Mouse (Mus musculus) thymus, adult 2 months (tissue): Measurements from ENCODE around the gene Kcna7. TPM values are rescaled to one million over a fixed set of nuclear protein-coding genes. Genes with fewer than 3 reads are reported as not detected.

ENCODE experiments used
- DNase-seq: peaks from one replicate; pipeline ENCODE4 v3.0.0; 2021
- H3K27ac ChIP-seq: fragments of 200-500 bp; 2 replicates; pipeline ENCODE4 v1.5.1; 2012; ENCODE audit warnings: low read length, control low read depth; ENCODE audit not compliant: control insufficient read depth, insufficient read depth
- H3K27me3 ChIP-seq: fragments of 200-500 bp; 2 replicates; pipeline ENCODE4 v1.6.1; 2012; ENCODE audit warnings: mild to moderate bottlenecking, low read length, moderate library complexity, mixed read lengths; ENCODE audit not compliant: control insufficient read depth, insufficient read depth
- H3K36me3 ChIP-seq: fragments of 200-500 bp; 2 replicates; pipeline ENCODE4 v1.6.1; 2012; ENCODE audit warnings: mild to moderate bottlenecking, low read length, moderate library complexity; ENCODE audit not compliant: control insufficient read depth, insufficient read depth
- H3K4me1 ChIP-seq: fragments of 200-500 bp; replicated peaks from 2 replicates; pipeline ENCODE4 v1.6.1; 2012; ENCODE audit warnings: low read length; ENCODE audit not compliant: control insufficient read depth, insufficient read depth
- H3K4me3 ChIP-seq: fragments of 200-500 bp; 2 replicates; pipeline ENCODE4 v1.5.1; 2012; ENCODE audit warnings: mild to moderate bottlenecking, low read length, control low read depth, moderate library complexity; ENCODE audit not compliant: control insufficient read depth, insufficient read depth
- CTCF ChIP-seq: fragments of 200-500 bp; IDR thresholded peaks from 2 replicates; pipeline ENCODE4 v1.5.1; 2012; ENCODE audit warnings: mild to moderate bottlenecking, control low read depth, low read length, moderate library complexity, borderline replicate concordance; ENCODE audit not compliant: control insufficient read depth, poor library complexity, insufficient read depth; ENCODE audit errors: extremely low read depth
- POLR2A ChIP-seq: fragments of 200-500 bp; IDR thresholded peaks from 2 replicates; pipeline ENCODE4 v1.6.1; 2012; ENCODE audit warnings: mild to moderate bottlenecking, low read length, control low read depth, moderate library complexity; ENCODE audit not compliant: control insufficient read depth, poor library complexity, insufficient read depth; ENCODE audit errors: extremely low read depth
- WGBS: fragments of 180-500 bp; shearing (Covaris S2); methylation state at CpG from one replicate; pipeline ENCODE4 v1.1.7; 2018; 5-methylcytosine and 5-hydroxymethylcytosine counted together
- polyA plus RNA-seq: library from polyadenylated mRNA; depleted of rRNA; stranded (reverse); fragments of >200 nt; gene quantifications from 2 replicates; pipeline ENCODE4 v1.2.3, GENCODE M21; 2012

The Kcna7 gene
- polyA plus RNA-seq, 1 experiment = 1.1 TPM

DNA sequence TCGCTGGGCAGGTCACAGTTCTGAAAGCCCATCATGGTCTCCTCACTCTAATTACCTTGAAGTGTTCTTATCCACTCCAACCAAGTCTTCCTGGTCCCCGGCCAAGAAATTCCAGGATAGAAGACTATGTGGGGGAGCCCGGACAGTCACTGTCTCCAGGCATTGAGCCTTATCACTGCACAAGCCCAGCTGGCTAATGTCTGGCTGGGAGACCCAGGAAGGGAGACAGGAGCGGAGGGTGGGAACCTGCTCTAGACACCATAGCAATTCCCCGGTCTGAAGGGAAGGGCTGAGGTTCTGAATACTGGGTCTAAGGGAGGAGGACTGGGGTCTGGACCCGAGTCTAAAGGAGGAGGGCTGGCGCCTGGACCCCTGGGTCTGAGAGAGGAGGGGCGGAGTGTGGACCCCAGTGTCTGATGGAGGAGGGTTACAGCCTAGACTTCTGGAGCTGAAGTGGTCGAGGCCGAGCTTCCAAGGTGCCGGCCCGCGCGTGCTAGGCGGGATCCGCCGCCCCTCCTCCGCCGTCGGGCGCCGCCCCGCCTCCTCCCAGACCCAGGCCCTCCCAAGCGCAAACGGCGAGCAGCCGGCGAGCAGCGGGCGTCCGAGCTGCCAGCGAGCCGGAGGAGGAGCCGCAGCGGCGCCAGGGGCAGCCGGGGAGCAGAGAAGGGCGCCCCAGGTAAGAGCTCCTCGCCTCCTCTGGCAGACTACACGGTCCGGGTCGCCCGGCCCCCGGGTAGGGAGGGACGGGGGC lies 7.8 kb downstream of the Kcna7 start, which contains the start of gene Ntf5:
Ntf5 (plus strand) TSS at position 583 of the 751 bp plus-strand sequence.
- H3K36me3 ChIP-seq = no peaks in the 10 kb centered on the region
- DNase-seq = no peak
- no peak within 1 kb of the TSS for H3K27ac ChIP-seq
- 9% methylated on average over 45 of the region's 45 CpGs for WGBS
- H3K4me1 ChIP-seq = peaks cover 27% of the 10 kb centered on the region
- H3K27me3 ChIP-seq = peaks cover 22% of the 10 kb centered on the region
- TF ChIP-seq POLR2A (no peak), CTCF (no peak)
- H3K4me3 ChIP-seq = peak within 1 kb of the TSS; percentile 32

DNA sequence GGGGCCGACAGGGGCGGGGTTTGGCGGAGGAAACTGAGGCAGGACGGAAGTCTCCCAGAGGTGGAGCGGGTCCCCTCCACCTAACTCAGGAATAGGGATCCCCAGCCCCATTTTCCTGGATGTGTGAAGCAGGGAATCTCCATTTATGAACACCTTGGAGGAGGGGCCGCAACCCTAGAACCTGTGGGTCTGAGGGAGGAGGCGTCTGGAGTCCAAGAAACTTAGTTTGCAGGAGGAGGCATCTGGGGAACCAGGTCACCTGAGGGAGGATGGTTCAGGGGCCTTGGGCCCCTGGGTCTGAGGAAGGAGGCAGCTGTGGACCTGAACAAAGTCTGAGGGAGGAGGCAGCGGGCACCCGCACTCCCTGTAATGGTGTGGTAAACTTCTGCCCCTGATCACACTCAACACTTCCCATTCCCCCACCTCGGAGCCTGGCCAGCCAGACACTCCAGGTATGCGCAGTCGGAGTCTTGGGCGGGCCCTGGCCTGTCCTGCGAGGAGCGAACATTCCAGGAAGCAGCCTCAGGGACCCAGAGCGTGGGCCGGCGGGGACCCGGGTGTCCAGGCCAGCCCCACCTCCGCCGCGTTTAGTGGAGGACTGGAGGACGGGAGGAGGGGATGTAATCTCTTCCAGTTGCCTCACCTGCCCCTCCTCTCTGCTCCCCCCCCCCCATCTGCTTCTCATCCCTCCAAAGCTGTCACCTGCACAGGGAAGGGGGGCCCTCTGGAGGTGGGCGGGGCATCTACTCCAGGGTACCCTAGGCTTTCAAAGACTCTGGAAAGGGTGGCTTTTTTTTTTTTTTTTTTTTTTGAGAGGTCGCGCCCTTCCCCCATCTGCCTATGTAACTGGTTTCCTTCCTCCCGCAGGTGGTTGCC lies 8.6 kb downstream of the Kcna7 start:
- Histone ChIP-seq H3K4me3 (peak overlapping the region; percentile 32), H3K27me3 (peaks cover 23% of the 10 kb centered on the region), H3K36me3 (no peaks in the 10 kb centered on the region), H3K4me1 (peaks cover 27% of the 10 kb centered on the region), H3K27ac (no peak overlapping the region)
- no peak for DNase-seq
- 3% methylated on average over 27 of the region's 27 CpGs for WGBS
- TF ChIP-seq CTCF (no peak), POLR2A (no peak)

DNA sequence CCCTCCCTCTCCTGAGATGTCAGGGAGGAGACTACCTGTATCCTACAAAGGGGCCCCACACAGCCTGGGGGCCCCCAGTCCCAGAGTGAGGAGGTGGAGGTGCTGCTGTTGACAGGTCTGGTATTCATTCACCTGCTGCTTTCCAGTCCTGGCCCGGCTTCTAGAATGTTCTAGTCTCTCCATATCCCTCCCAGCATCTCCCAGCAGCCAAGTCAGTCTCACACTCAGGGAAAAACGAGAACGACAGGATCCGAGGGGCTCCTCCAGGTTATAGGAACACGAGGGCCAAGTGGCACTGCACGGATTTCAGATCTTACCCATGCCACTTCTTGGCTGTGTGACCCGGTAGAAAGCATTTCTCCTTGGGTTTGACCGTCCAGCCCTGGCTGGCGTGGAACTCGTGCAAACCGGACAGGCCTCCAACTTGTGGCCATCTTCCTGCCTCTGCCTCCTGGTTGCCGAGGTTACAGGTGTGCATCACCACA lies 9.3 kb downstream of the Kcna7 start:
- TF ChIP-seq CTCF = no peak
- TF ChIP-seq POLR2A = no peak
- H3K4me1 ChIP-seq = peaks cover 27% of the 10 kb centered on the region
- peaks cover 23% of the 10 kb centered on the region for H3K27me3 ChIP-seq
- 27% methylated on average over 12 of the region's 12 CpGs for WGBS
- DNase-seq = no peak
- H3K4me3 ChIP-seq = no peak overlapping the region
- H3K27ac ChIP-seq = no peak overlapping the region
- H3K36me3 ChIP-seq = no peaks in the 10 kb centered on the region

DNA sequence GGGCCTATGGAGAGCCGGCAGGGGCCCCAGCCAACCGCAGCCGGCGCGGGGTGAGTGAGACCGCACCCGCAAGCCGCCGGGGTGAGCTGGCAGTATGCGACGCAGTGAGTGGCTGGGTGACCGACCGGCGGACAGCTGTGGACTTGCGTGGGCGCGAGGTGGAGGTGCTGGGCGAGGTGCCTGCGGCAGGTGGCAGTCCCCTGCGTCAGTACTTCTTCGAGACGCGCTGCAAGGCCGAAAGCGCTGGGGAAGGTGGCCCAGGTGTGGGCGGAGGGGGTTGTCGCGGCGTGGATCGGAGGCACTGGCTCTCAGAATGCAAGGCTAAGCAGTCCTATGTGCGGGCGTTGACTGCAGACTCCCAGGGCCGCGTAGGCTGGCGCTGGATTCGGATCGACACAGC lies 10.2 kb downstream of the Kcna7 start:
- Histone ChIP-seq H3K4me1 (peaks cover 27% of the 10 kb centered on the region), H3K27me3 (peaks cover 23% of the 10 kb centered on the region), H3K27ac (no peak overlapping the region), H3K36me3 (no peaks in the 10 kb centered on the region), H3K4me3 (no peak overlapping the region)
- WGBS = 7% methylated on average over 37 of the region's 37 CpGs
- TF ChIP-seq POLR2A (no peak), CTCF (no peak)
- DNase-seq = no peak

DNA sequence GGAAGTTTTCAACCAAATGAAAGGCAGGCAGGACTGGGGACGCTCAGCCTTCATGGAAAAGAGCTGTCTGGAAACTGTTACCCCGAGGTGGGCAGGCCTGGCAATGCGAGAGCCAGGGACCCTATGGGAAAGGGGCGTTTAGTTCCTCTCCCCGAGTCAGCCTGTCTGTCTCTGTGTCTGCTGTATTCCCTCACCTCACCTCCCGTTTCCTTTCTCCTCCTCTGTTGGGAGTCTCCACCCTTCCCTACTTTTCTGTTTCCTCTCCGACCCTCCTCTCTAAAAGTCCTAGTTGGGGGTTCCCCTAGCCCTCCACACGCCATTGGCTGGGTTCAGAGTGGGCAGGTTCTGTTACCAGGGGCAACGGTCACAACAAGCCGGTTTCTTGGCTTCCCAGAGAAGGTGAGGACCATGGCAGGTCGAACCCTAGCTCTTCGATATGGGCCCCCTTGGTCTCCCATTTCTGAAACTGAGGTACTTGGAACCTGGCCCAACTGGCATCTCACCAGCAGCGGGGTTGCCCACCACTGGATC lies 12.6 kb downstream of the Kcna7 start:
- no peak for DNase-seq
- H3K36me3 ChIP-seq = peaks cover 22% of the 10 kb centered on the region
- H3K4me3 ChIP-seq = no peak overlapping the region
- 17% methylated on average over 13 of the region's 13 CpGs for whole genome bisulfite sequencing
- no peak for TF ChIP-seq CTCF
- no peak for TF ChIP-seq POLR2A
- peaks cover 23% of the 10 kb centered on the region for H3K27me3 ChIP-seq
- no peak overlapping the region for H3K27ac ChIP-seq
- peaks cover 27% of the 10 kb centered on the region for H3K4me1 ChIP-seq

DNA sequence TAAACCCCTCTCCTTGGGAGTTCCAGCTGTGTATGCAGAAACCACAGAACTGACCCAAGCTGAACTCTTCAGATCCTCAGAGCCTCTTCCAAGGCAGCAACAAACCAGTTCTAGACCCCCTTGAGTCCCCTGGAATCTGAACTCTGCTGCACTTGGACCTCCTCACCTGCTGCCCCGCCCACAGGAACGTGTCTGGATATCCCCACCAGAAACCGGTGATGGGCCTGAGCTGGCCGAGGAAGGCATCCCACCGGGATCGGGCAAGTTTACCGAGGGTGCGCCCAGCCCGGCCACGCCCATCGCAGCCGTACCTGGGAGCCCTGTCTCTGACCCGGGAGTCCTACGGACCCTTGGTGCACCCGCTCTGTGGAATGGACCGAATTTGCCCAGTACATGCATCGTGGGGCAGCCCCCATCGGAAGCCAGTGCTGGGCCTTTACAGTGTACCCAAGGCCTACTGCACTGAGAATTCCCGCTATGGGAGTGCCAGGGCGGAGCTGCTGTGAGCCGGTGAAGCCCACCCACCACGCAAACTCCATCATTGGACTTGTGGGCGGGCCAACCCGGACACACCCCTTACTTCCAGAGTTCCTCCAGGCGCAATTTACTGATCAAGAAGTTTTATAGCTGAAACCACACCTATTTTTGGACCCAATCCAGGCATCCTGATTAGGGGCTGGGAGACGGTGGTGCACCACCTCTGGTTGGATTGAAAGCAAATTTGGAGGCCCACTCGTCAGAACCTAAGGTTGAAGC lies 14.6 kb downstream of the Kcna7 start:
- no peak for TF ChIP-seq POLR2A
- no peak for TF ChIP-seq CTCF
- WGBS = 68% methylated on average over 27 of the region's 27 CpGs
- Histone ChIP-seq H3K4me1 (peaks cover 9% of the 10 kb centered on the region), H3K27me3 (peaks cover 13% of the 10 kb centered on the region; the same call in 1 of the 2 replicates), H3K36me3 (peaks cover 42% of the 10 kb centered on the region), H3K4me3 (no peak overlapping the region), H3K27ac (no peak overlapping the region)
- DNase-seq = no peak
